Mouse (Mus musculus): ENCODE results near the gene Adam23. TPM values are rescaled to one million over a fixed set of nuclear protein-coding genes. Genes with fewer than 3 reads are reported as not detected.
"Not testable (repeated sequence)": the region's sequence is repeated elsewhere in the genome, so short reads cannot be mapped to it uniquely, and the experiment has no call there.

Gene Adam23
- polyA plus RNA-seq, 1 experiment from 2014 or later, result 9.3 TPM

DNA sequence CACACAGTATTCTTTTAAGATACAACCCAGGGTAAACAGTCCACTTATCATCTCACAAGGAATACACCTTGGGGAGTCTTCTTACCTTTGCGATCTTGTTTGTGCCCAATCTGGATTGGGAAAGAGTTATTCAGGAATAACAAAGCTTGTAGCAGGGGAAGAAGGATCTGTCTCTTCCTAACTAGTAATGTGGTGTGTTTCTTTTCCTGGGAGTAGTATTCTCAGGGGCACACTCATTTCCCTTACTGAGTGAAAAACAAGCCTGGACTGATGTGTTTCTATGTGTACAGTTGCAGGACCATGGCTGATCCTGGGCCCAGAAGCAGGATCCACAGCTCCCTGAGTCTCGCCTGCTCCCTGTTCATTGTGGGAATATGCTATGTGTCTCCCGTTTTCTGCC lies 170.0 kb downstream of the Adam23 start, which contains the start of gene Gm39653:
TSS of gene Gm39653 (plus strand) at position 301 of the 400 bp plus-strand sequence.
- ATAC-seq (ENCODE audit: low read depth), result no peak
- no peak for DNase-seq (ENCODE audit: low spot score)
- Histone ChIP-seq H3K4me3 (ENCODE audit: low read depth, low read length) (no peak within 1 kb of the TSS), H3K4me2 (ENCODE audit: low read depth, low read length) (no peak within 1 kb of the TSS), H3K27ac (replicated peaks; ENCODE audit: low read depth, low read length) (no peak within 1 kb of the TSS), H3K27me3 (replicated peaks; ENCODE audit: control insufficient read depth, insufficient read depth, low read length) (no peaks in the 10 kb centered on the region), H3K36me3 (ENCODE audit: control insufficient read depth, insufficient read depth, low read length) (no peaks in the 10 kb centered on the region), H3K9ac (ENCODE audit: low read depth, low read length) (no peak within 1 kb of the TSS), H3K4me1 (ENCODE audit: control insufficient read depth, insufficient read depth, low read length) (no peaks in the 10 kb centered on the region), H3K9me3 (ENCODE audit: control insufficient read depth, low read length) (no peaks in the 10 kb centered on the region)
- 74% methylated on average over 3 of the region's 3 CpGs for WGBS

DNA sequence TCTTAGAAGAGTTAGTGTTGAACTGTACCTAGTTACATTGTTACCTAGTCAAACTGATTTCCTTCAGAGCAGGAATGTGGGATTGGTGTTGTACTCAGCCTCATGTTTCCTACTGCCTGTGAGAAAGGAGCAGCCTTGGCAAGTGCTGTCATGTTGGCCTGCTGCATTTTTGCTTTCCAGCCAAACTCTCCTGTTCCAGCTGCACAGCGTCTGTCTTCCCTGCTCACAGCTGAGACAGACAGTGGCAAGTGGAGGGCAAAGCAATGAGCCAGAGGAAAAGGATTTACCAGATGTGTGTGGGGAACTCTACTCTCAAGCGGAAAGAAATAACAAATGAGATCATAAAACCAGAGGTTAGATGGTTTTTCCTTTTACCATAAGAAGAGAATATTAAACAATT lies 182.5 kb downstream of the Adam23 start:
- H3K27ac ChIP-seq (replicated peaks; ENCODE audit: low read depth, low read length), result no peak overlapping the region
- DNase-seq (ENCODE audit: low spot score), result peak; percentile 88
- 19% methylated on average over 2 of the region's 2 CpGs for whole genome bisulfite sequencing
- H3K4me3 ChIP-seq (ENCODE audit: low read depth, low read length), result no peak overlapping the region
- ATAC-seq (ENCODE audit: low read depth), result peak; percentile 90
- no peaks in the 10 kb centered on the region for H3K9me3 ChIP-seq (ENCODE audit: control insufficient read depth, low read length)
- no peaks in the 10 kb centered on the region for H3K36me3 ChIP-seq (ENCODE audit: control insufficient read depth, insufficient read depth, low read length)
- H3K9ac ChIP-seq (ENCODE audit: low read depth, low read length), result no peak overlapping the region
- no peak overlapping the region for H3K4me2 ChIP-seq (ENCODE audit: low read depth, low read length)
- H3K4me1 ChIP-seq (ENCODE audit: control insufficient read depth, insufficient read depth, low read length), result no peaks in the 10 kb centered on the region
- H3K27me3 ChIP-seq (replicated peaks; ENCODE audit: control insufficient read depth, insufficient read depth, low read length), result no peaks in the 10 kb centered on the region

DNA sequence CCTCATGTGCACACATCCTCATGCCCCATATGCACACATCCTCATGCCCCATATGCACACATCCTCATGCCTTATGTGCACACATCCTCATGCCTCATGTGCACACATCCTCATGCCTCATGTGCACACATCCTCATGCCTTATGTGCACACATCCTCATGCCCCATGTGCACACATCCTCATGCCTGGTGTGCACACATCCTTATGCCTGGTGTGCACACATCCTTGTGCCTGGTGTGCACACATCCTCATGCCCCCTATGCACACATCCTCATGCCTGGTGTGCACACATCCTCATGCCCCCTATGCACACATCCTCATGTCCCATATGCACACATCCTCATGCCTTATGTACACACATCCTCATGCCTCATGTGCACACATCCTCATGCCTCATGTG lies 184.7 kb downstream of the Adam23 start:
- H3K4me3 ChIP-seq (ENCODE audit: low read depth, low read length); ATAC-seq (ENCODE audit: low read depth): not testable (repeated sequence)

DNA sequence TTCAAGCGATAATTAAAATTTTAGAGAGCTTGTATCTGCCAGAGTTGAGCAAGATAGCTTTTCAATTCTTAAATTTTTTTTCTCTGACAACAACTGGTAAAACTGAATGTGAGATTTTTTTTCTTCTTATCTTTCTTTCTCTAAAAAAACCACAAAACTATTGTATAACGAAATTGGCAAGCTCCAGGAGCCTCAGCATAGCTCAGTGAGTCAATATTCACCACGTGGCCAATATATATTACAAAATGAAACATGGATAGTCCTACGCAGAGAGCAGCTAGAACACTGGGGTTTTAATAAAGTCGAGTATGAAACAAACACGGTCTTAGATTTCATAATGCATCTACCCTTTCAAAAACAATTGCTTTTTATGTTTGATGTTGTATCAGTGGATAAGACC lies 194.2 kb downstream of the Adam23 start:
- no peaks in the 10 kb centered on the region for H3K4me1 ChIP-seq (ENCODE audit: control insufficient read depth, insufficient read depth, low read length)
- no peak overlapping the region for H3K27ac ChIP-seq (replicated peaks; ENCODE audit: low read depth, low read length)
- ATAC-seq (ENCODE audit: low read depth) (no peak), DNase-seq (ENCODE audit: low spot score) (no peak)
- H3K4me2 ChIP-seq (ENCODE audit: low read depth, low read length), result no peak overlapping the region
- H3K4me3 ChIP-seq (ENCODE audit: low read depth, low read length), result no peak overlapping the region
- no peaks in the 10 kb centered on the region for H3K9me3 ChIP-seq (ENCODE audit: control insufficient read depth, low read length)
- H3K36me3 ChIP-seq (ENCODE audit: control insufficient read depth, insufficient read depth, low read length), result no peaks in the 10 kb centered on the region
- no peaks in the 10 kb centered on the region for H3K27me3 ChIP-seq (replicated peaks; ENCODE audit: control insufficient read depth, insufficient read depth, low read length)
- WGBS, result 72% methylated on average over 6 of the region's 6 CpGs
- H3K9ac ChIP-seq (ENCODE audit: low read depth, low read length), result no peak overlapping the region

More for the DNA sequence above, 184.7 kb downstream of the Adam23 start:
- not testable (repeated sequence) for H3K4me1 ChIP-seq (ENCODE audit: control insufficient read depth, insufficient read depth, low read length); H3K27me3 ChIP-seq (replicated peaks; ENCODE audit: control insufficient read depth, insufficient read depth, low read length); H3K9me3 ChIP-seq (ENCODE audit: control insufficient read depth, low read length); H3K9ac ChIP-seq (ENCODE audit: low read depth, low read length); H3K4me2 ChIP-seq (ENCODE audit: low read depth, low read length); H3K36me3 ChIP-seq (ENCODE audit: control insufficient read depth, insufficient read depth, low read length); DNase-seq (ENCODE audit: low spot score); H3K27ac ChIP-seq (replicated peaks; ENCODE audit: low read depth, low read length)

Other genes starting within 250 kb of the Adam23 start
- 0.41 and 0.64 TPM in 2 replicates for gene Gpr1, start 231.3 kb upstream of the Adam23 start, polyA plus RNA-seq (2014; fragmentation: Nextera tagmentation; extraction: Ambion mirVana)
- gene Zdbf2, start 172.6 kb upstream of the Adam23 start, polyA plus RNA-seq (2014; fragmentation: Nextera tagmentation; extraction: Ambion mirVana), result 25.7 and 30.6 TPM in 2 replicates
- gene Gm39653, start 170.1 kb downstream of the Adam23 start, polyA plus RNA-seq (2014; fragmentation: Nextera tagmentation; extraction: Ambion mirVana), result not detected in 2 replicates
- 0.16 and 0.28 TPM in 2 replicates for gene Dytn, start 241.0 kb downstream of the Adam23 start, polyA plus RNA-seq (2014; fragmentation: Nextera tagmentation; extraction: Ambion mirVana)

Measured in embryonic facial prominence, embryonic 14.5 days (tissue).